Mouse (Mus musculus) neural tube, embryonic 13.5 days (tissue): ENCODE measurements around the gene Kdm2a. TPM values are rescaled to one million over a fixed set of nuclear protein-coding genes. Genes with fewer than 3 reads are reported as not detected.

Source experiments
- polyA plus RNA-seq: library from polyadenylated mRNA; unstranded; fragments of >200 nt; fragmentation: Nextera tagmentation; extraction: Ambion mirVana; gene quantifications from 2 replicates; pipeline ENCODE4 v1.2.1, GENCODE M21; 2015

Gene Kdm2a
- polyA plus RNA-seq, 1 experiment from 2014 or later, result 38.2 TPM

Other genes starting within 250 kb of the Kdm2a start
- gene Coro1b, start 249.7 kb downstream of the Kdm2a start, polyA plus RNA-seq, result 119 and 120 TPM in 2 replicates
- gene Ptprcap, start 244.7 kb downstream of the Kdm2a start, polyA plus RNA-seq, result 0.54 and 1.2 TPM in 2 replicates
- 62.7 and 63.6 TPM in 2 replicates for gene Rps6kb2, start 234.9 kb downstream of the Kdm2a start, polyA plus RNA-seq
- 5.1 and 6.6 TPM in 2 replicates for gene Carns1, start 222.8 kb downstream of the Kdm2a start, polyA plus RNA-seq
- gene Tbc1d10c, start 207.0 kb downstream of the Kdm2a start, polyA plus RNA-seq, result 0.80 and 0.88 TPM in 2 replicates
- 683 and 709 TPM in 2 replicates for gene Ppp1ca, start 206.2 kb downstream of the Kdm2a start, polyA plus RNA-seq
- gene Rad9a, start 196.6 kb downstream of the Kdm2a start, polyA plus RNA-seq, result 23.5 and 24.9 TPM in 2 replicates
- gene Clcf1, start 184.0 kb downstream of the Kdm2a start, polyA plus RNA-seq, result 0.67 and 0.79 TPM in 2 replicates
- not detected in 2 replicates for gene AC109138.7, start 183.9 kb downstream of the Kdm2a start, polyA plus RNA-seq
- 21.0 and 22.1 TPM in 2 replicates for gene Pold4, start 166.4 kb downstream of the Kdm2a start, polyA plus RNA-seq
- gene Ssh3, start 129.1 kb downstream of the Kdm2a start, polyA plus RNA-seq, result 7.2 and 8.2 TPM in 2 replicates
- gene Ankrd13d, start 115.1 kb downstream of the Kdm2a start, polyA plus RNA-seq, result 29.8 and 33.1 TPM in 2 replicates
- gene Grk2, start 92.1 kb downstream of the Kdm2a start, polyA plus RNA-seq, result 22.3 and 25.5 TPM in 2 replicates
- gene Rhod, start 41.1 kb upstream of the Kdm2a start, polyA plus RNA-seq, result 8.5 and 10.1 TPM in 2 replicates
- gene Syt12, start 79.2 kb upstream of the Kdm2a start, polyA plus RNA-seq, result 2.7 and 4.2 TPM in 2 replicates
- not detected in 2 replicates for gene 2010003K11Rik, start 100.3 kb upstream of the Kdm2a start, polyA plus RNA-seq
- 21.0 and 21.9 TPM in 2 replicates for gene Pcx, start 112.2 kb upstream of the Kdm2a start, polyA plus RNA-seq
- gene Lrfn4, start 217.4 kb upstream of the Kdm2a start, polyA plus RNA-seq, result 10.5 and 10.9 TPM in 2 replicates
- 51.8 and 56.0 TPM in 2 replicates for gene Rce1, start 227.4 kb upstream of the Kdm2a start, polyA plus RNA-seq